Mouse (Mus musculus) embryonic fibroblast, embryonic 13.5 days (primary cell): ENCODE measurements around the gene Gm44596.

Experiments used
- CTCF ChIP-seq: IDR thresholded peaks from 2 replicates; pipeline ENCODE4 v1.5.1; 2011; ENCODE audit warnings: mild to moderate bottlenecking, control low read depth, low read length, moderate library complexity, borderline replicate concordance; ENCODE audit not compliant: insufficient read depth
- POLR2A ChIP-seq: IDR thresholded peaks from 2 replicates; pipeline ENCODE4 v1.6.1; 2011; ENCODE audit warnings: low read depth, mild to moderate bottlenecking, control low read depth, low read length, moderate library complexity

GRCm38 (mm10) chr6:128435474-128435873 is 60.2 kb downstream of the Gm44596 start:
- TF ChIP-seq CTCF (no peak), POLR2A (no peak)
